10 mouse cellular contexts compared by ENCODE assay signal in genomic region chr7:122199296-122199695, GRCm38 (mm10). TPM values are rescaled to one million over a fixed set of nuclear protein-coding genes. Genes with fewer than 3 reads are reported as not detected.
DNase-seq lines count a peak whose midpoint lies in the region; ATAC-seq and TF ChIP-seq lines count a peak whose summit lies in the region.
"Had no signal": no experiment of that assay in that cellular context is flagged by ENCODE, and none has a peak within 500 bp of the region (broad histone marks: within the 10 kb centered on the region; RNA-seq: fewer than 3 reads in every experiment).

No protein-coding gene starts in this region.

- no peaks in the 10 kb centered on the region for H3K27me3 ChIP-seq in liver, adult 2 months (ENCODE audit: control insufficient read depth, insufficient read depth, low read length)
- H3K27me3 ChIP-seq: hindbrain, embryonic 15.5 days had no signal

- DNase-seq in cerebellum, adult 8-10 months, result peak; percentile 8
- DNase-seq in liver, adult 2 months (ENCODE audit: extremely low read depth, low read depth, low spot score), result peak; percentile 56
- DNase-seq in liver, result no peak
- DNase-seq in brain, embryonic 18.5 days (ENCODE audit: low read depth, low spot score), result peak; percentile 12
- peak; percentile 45 to 58 for DNase-seq in layer of hippocampus, adult 2 months (ENCODE audit: low spot score in 2 of 2)
- DNase-seq in retina, postnatal 7 days (ENCODE audit: low read depth, low spot score), result peak; percentile 32
- DNase-seq in gastrocnemius, postnatal 14 days, result no peak

- H3K36me3 ChIP-seq in liver, adult 2 months (ENCODE audit: control insufficient read depth, insufficient read depth, low read length), result no peaks in the 10 kb centered on the region
- H3K36me3 ChIP-seq: hindbrain, embryonic 15.5 days had no signal

- no peak for ATAC-seq in cerebellum, adult (ENCODE audit: insufficient number of reproducible peaks, low FRiP score, low TSS enrichment)

- no peaks in the 10 kb centered on the region for H3K4me1 ChIP-seq in liver, adult 2 months (ENCODE audit: control insufficient read depth, insufficient read depth, low read length)
- H3K4me1 ChIP-seq: hindbrain, embryonic 15.5 days had no signal

- intact Hi-C loops in gastrocnemius, postnatal 14 days (cut with DNase I; ENCODE audit: low total_unique reads), result loop anchor here (5.0 kb wide), 2 partner anchors 38 to 258 kb away; no protein-coding TSS in a partner anchor

- H3K79me2 ChIP-seq in liver, adult 2 months (ENCODE audit: control insufficient read depth, insufficient read depth, low read length), result no peaks in the 10 kb centered on the region

- no peak overlapping the region for H3K27ac ChIP-seq in liver, adult 2 months (replicated peaks; ENCODE audit: insufficient read depth, low read depth, low read length)
- H3K27ac ChIP-seq in layer of hippocampus, adult 2 months, result no peak overlapping the region
- H3K27ac ChIP-seq: hindbrain, embryonic 15.5 days had no signal

- H3K9ac ChIP-seq in liver, adult 2 months (ENCODE audit: low read depth, low read length), result no peak overlapping the region
- H3K9ac ChIP-seq: hindbrain, embryonic 15.5 days had no signal

- no peak for TF ChIP-seq POLR2A in liver, adult 2 months (IDR thresholded peaks at IDR 0.05; ENCODE audit: extremely low read depth, insufficient read depth, low read length)

- peak; percentile 47 for TF ChIP-seq CTCF in liver, adult 2 months (IDR thresholded peaks at IDR 0.05; ENCODE audit: low read depth, low read length)
- TF ChIP-seq CTCF in layer of hippocampus, adult 2 months (conservative IDR thresholded peaks at IDR 0.05), result peak; percentile 95

- no peak overlapping the region for H3K4me3 ChIP-seq in liver, adult 2 months (ENCODE audit: insufficient read depth, low read depth, low read length)
- H3K4me3 ChIP-seq in layer of hippocampus, adult 2 months, result no peak overlapping the region
- H3K4me3 ChIP-seq: hindbrain, embryonic 15.5 days had no signal

- WGBS in liver, adult 2 months, result 13% methylated on average over 5 of the region's 5 CpGs

RNA-seq across cellular contexts. Expression of gene Ern2, which starts 13.3 kb away (rescaled TPM):
- not detected in 2 replicates for total RNA-seq in liver, adult 2 months (2014; rRNA removed)
- 0.04 and 0.10 TPM in 2 replicates for polyA plus RNA-seq in liver, adult 2 months (2012; rRNA removed)
- total RNA-seq in layer of hippocampus, adult 2 months (2021), result under 1 TPM; 0.39 to 0.41 TPM
- not detected for total RNA-seq in gastrocnemius, postnatal 14 days (2021)

RNA-seq across cellular contexts. Expression of gene Chp2, which starts 20.0 kb away (rescaled TPM):
- 4.5 and 5.3 TPM in 2 replicates for total RNA-seq in liver, adult 2 months (2014; rRNA removed)
- 2.5 and 2.8 TPM in 2 replicates for polyA plus RNA-seq in liver, adult 2 months (2012; rRNA removed)
- 1 to 10 TPM; 2.7 to 3.3 TPM for total RNA-seq in layer of hippocampus, adult 2 months (2021)
- 1 to 10 TPM; 4.6 to 4.8 TPM for total RNA-seq in gastrocnemius, postnatal 14 days (2021)
- polyA plus RNA-seq: neural tube, embryonic 11.5 days had no signal

RNA-seq across cellular contexts. Expression of gene Plk1, which starts 40.1 kb away (rescaled TPM):
- 0.40 and 0.74 TPM in 2 replicates for total RNA-seq in liver, adult 2 months (2014; rRNA removed)
- 0.24 and 0.42 TPM in 2 replicates for polyA plus RNA-seq in liver, adult 2 months (2012; rRNA removed)
- total RNA-seq in layer of hippocampus, adult 2 months (2021), result 1 to 10 TPM; 2.1 to 2.9 TPM
- total RNA-seq in gastrocnemius, postnatal 14 days (2021), result 1 to 10 TPM; 3.0 to 4.2 TPM

Comparison
In these comparisons a context has a peak if more than half of its experiments do, and no peak if none do; other contexts are left out.
1. DNase-seq: peak in cerebellum, adult 8-10 months (single experiment), liver, adult 2 months (single experiment), brain, embryonic 18.5 days (single experiment), layer of hippocampus, adult 2 months (2 of 2) and retina, postnatal 7 days (single experiment); none in liver (single experiment) and gastrocnemius, postnatal 14 days (single experiment).